Mouse (Mus musculus) embryonic facial prominence, embryonic 14.5 days (tissue): ENCODE measurements around the gene Thbs4. TPM values are rescaled to one million over a fixed set of nuclear protein-coding genes. Genes with fewer than 3 reads are reported as not detected.

Source experiments
- ATAC-seq: fragments of 200-750 bp; cut with Nextera tagmentation; 2 replicates; pipeline ENCODE4 v1.8.0; 2017; ENCODE audit warnings: low read depth, moderate number of reproducible peaks, moderate TSS enrichment
- DNase-seq: peaks from one replicate; pipeline ENCODE4 v3.0.0-alpha.2; 2015; ENCODE audit warnings: low spot score
- H3K27ac ChIP-seq: fragments of 300-500 bp; sonication (generic); replicated peaks from 2 replicates; pipeline ENCODE4 v1.5.1; 2014; ENCODE audit warnings: low read depth, mild to moderate bottlenecking, low read length, moderate library complexity
- H3K27me3 ChIP-seq: fragments of 300-500 bp; sonication (generic); replicated peaks from 2 replicates; pipeline ENCODE4 v1.6.1; 2014; ENCODE audit warnings: low read length; ENCODE audit not compliant: control insufficient read depth, insufficient read depth
- H3K36me3 ChIP-seq: fragments of 300-500 bp; sonication (generic); 2 replicates; pipeline ENCODE4 v1.6.1; 2014; ENCODE audit warnings: low read length, mixed read lengths; ENCODE audit not compliant: control insufficient read depth, insufficient read depth
- H3K4me1 ChIP-seq: fragments of 300-500 bp; sonication (generic); 2 replicates; pipeline ENCODE4 v1.6.1; 2014; ENCODE audit warnings: antibody characterized with exemption, low read length; ENCODE audit not compliant: control insufficient read depth, insufficient read depth
- H3K4me2 ChIP-seq: fragments of 300-500 bp; sonication (generic); 2 replicates; pipeline ENCODE4 v1.6.1; 2014; ENCODE audit warnings: low read depth, mild to moderate bottlenecking, low read length, moderate library complexity, mixed read lengths
- H3K4me3 ChIP-seq: fragments of 300-500 bp; sonication (generic); 2 replicates; pipeline ENCODE4 v1.5.1; 2014; ENCODE audit warnings: low read depth, mild to moderate bottlenecking, low read length
- H3K9ac ChIP-seq: fragments of 300-500 bp; sonication (generic); 2 replicates; pipeline ENCODE4 v1.6.1; 2014; ENCODE audit warnings: low read depth, mild to moderate bottlenecking, low read length, moderate library complexity, mixed read lengths
- H3K9me3 ChIP-seq: fragments of 300-500 bp; sonication (generic); 2 replicates; pipeline ENCODE4 v1.6.1; 2016; ENCODE audit warnings: low read length; ENCODE audit not compliant: control insufficient read depth
- WGBS: fragments of 180-500 bp; shearing (Covaris S2); extraction: QIAGEN DNeasy Blood & Tissue Kit; methylation state at CpG from one replicate; pipeline ENCODE4 v1.1.7; 2014; 5-methylcytosine and 5-hydroxymethylcytosine counted together
- polyA plus RNA-seq: library from polyadenylated mRNA; unstranded; fragments of >200 nt; fragmentation: Nextera tagmentation; extraction: Ambion mirVana; gene quantifications from 2 replicates; pipeline ENCODE4 v1.2.1, GENCODE M21; 2014

The Thbs4 gene
- polyA plus RNA-seq, 1 experiment from 2014 or later = 56.8 TPM

DNA sequence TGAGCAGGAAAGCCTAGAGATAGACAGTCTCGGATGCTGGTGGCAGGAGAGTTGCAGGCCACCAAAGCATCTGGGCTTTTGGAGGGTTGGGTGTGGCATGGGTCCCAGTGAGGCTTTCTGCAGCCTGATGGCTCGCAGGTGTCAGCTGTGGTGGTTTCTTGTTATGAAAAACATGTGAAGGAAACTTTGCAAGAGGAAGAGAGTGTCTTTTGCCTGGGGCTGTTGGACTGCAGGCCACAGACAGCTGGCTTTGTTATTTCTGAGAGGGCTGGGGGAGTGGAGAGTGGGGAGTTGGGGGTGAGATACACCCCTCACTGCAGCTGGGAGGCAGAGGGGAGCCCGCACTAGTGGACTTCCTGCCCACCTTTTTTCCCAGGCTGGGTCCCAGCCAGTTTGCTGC lies 55.8 kb downstream of the Thbs4 start:
- Histone ChIP-seq H3K4me3 (no peak overlapping the region), H3K9ac (no peak overlapping the region), H3K9me3 (no peaks in the 10 kb centered on the region), H3K4me1 (no peaks in the 10 kb centered on the region), H3K27ac (no peak overlapping the region), H3K4me2 (no peak overlapping the region), H3K27me3 (no peaks in the 10 kb centered on the region), H3K36me3 (no peaks in the 10 kb centered on the region)
- no peak for ATAC-seq
- 33% methylated on average over 3 of the region's 3 CpGs for WGBS
- peak; percentile 20 for DNase-seq

DNA sequence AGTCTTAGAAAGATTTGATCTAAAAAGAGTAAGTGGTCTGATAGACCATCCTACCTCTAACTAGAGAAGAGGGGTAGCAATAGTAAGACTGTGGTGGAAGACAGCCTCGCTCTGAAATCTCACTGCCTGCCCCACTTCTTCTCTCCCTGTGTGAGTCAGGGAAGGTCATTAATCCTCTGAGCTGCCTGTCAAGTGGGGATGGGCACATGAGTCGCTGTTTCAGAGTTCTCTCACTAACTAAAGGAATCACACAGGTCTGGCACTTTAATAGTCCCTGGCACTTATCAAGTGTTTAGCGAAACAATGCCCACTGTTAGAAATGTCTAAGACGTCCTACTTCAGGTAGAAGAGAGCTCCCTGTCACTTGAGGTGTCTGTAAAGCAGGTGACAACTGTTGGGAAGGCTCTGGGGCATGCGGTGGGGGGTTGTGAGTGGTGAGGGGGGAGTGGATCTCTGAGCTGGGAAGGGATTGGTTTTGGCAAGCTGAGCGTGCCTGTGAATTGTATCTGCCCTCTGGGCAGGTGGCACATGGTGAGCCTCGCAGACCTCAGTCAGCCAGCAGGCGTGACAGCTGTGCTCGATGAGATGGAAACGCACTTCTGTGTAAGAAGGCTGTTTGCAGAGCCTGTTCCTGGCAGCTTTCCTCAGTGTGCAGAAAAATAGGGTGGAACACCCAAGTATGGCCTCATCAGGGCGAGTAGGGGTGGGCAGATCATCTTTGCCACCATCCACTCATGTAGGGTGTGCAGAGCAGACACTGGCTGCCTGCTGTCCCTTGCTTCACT lies 57.9 kb downstream of the Thbs4 start:
- H3K9ac ChIP-seq = no peak overlapping the region
- H3K27ac ChIP-seq = no peak overlapping the region
- ATAC-seq (peak; percentile 75), DNase-seq (peak; percentile 86)
- no peaks in the 10 kb centered on the region for H3K4me1 ChIP-seq
- H3K4me2 ChIP-seq = no peak overlapping the region
- no peaks in the 10 kb centered on the region for H3K27me3 ChIP-seq
- no peak overlapping the region for H3K4me3 ChIP-seq
- no peaks in the 10 kb centered on the region for H3K36me3 ChIP-seq
- H3K9me3 ChIP-seq = no peaks in the 10 kb centered on the region
- 48% methylated on average over 11 of the region's 11 CpGs for WGBS

DNA sequence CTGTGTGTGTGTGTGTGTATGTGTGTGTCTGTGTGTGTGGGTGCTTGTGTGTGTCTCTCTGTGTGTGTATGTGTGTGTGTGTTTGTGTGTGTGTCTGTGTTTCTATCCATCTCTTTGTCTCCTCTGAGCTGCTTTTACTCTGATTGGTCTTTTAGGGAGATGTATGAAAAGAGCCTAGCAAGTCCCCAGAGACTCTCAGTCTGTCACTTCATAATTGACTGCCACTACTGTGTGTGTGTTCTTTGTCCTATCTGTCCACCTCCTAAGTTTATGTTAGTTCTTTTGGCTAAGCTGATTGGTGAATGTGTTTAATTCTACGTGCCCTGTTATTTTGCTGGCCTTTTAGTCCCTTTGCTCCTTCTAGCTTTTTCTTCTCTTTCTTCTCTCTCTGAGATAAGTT lies 58.9 kb downstream of the Thbs4 start:
- ATAC-seq = no peak

DNA sequence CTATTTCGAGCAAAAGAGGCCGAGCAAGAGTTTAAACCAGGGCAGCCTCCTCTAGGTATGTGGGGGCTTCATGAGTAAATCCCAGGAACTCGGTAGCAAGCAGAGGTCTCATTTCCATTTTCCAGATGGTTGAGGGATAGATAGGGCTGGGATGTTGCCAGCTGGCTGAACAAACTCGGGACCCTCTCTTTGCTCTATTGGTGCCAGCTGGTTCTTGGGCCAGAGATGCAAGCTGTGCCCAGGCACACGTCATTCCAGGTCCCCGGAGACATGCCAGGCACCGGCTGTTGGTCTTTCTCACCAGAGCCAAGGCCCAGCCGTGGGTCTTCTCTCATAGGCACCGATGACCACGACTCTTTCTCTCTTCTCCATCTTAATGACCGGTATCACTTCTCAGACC lies 60.9 kb downstream of the Thbs4 start:
- Histone ChIP-seq H3K27me3 (no peaks in the 10 kb centered on the region), H3K36me3 (no peaks in the 10 kb centered on the region), H3K4me2 (no peak overlapping the region), H3K4me1 (no peaks in the 10 kb centered on the region), H3K9me3 (no peaks in the 10 kb centered on the region), H3K27ac (no peak overlapping the region), H3K9ac (no peak overlapping the region), H3K4me3 (no peak overlapping the region)
- DNase-seq = peak; percentile 14
- no peak for ATAC-seq
- 74% methylated on average over 11 of the region's 11 CpGs for WGBS

More for the DNA sequence above, 58.9 kb downstream of the Thbs4 start:
- Histone ChIP-seq H3K9ac (no peak overlapping the region), H3K4me3 (no peak overlapping the region), H3K27me3 (no peaks in the 10 kb centered on the region), H3K9me3 (no peaks in the 10 kb centered on the region), H3K4me1 (no peaks in the 10 kb centered on the region), H3K36me3 (no peaks in the 10 kb centered on the region), H3K27ac (no peak overlapping the region), H3K4me2 (no peak overlapping the region)
- 84% methylated on average over 1 of the region's 1 CpGs for WGBS
- DNase-seq = no peak

DNA sequence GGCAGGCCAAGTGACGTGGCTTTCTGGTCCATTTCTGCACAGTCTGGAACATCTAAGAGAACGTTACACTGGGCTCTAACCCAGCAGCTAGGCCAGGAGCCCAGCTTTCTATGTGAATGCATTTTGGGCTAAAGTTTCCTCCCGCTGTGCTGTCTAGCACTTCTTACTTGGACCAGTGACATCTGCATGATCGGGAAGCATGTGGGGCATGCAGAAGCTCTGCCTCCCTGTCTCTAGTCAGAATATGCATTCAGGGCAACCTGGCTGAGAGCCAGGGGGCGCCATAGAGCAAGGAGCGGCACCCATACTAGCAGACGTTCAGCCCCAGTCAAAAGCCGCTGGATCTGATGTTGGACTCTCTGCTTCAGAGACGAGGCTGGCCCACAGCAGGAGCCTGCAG lies 61.4 kb downstream of the Thbs4 start:
- DNase-seq = peak; percentile 36
- Histone ChIP-seq H3K27me3 (no peaks in the 10 kb centered on the region), H3K27ac (no peak overlapping the region), H3K9me3 (no peaks in the 10 kb centered on the region), H3K4me3 (no peak overlapping the region), H3K36me3 (no peaks in the 10 kb centered on the region), H3K4me1 (no peaks in the 10 kb centered on the region), H3K4me2 (no peak overlapping the region), H3K9ac (no peak overlapping the region)
- 44% methylated on average over 9 of the region's 9 CpGs for WGBS
- no peak for ATAC-seq

DNA sequence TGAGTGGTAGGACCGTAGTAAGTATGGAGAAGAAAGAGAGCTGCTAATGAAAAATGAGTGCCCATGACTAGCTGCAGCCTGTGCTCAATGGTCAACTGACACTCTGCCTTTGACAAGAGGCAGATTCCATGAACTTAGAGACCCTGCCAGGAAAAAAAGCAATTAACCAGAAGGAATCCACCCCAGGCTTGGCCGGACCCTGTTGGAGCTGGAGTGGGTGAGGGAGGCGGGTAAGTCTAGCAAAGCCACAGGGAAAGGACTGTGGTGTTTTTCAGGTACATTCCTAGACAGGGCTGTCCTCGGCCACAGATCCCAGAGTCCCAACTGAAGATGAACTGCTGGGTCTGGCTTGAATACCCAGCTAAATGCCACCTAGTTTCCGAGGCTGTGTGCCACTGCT lies 61.8 kb downstream of the Thbs4 start:
- H3K27me3 ChIP-seq = no peaks in the 10 kb centered on the region
- no peaks in the 10 kb centered on the region for H3K36me3 ChIP-seq
- DNase-seq (no peak), ATAC-seq (no peak)
- no peaks in the 10 kb centered on the region for H3K9me3 ChIP-seq
- no peak overlapping the region for H3K9ac ChIP-seq
- no peak overlapping the region for H3K27ac ChIP-seq
- H3K4me3 ChIP-seq = no peak overlapping the region
- H3K4me1 ChIP-seq = no peaks in the 10 kb centered on the region
- H3K4me2 ChIP-seq = no peak overlapping the region
- 69% methylated on average over 5 of the region's 5 CpGs for WGBS

DNA sequence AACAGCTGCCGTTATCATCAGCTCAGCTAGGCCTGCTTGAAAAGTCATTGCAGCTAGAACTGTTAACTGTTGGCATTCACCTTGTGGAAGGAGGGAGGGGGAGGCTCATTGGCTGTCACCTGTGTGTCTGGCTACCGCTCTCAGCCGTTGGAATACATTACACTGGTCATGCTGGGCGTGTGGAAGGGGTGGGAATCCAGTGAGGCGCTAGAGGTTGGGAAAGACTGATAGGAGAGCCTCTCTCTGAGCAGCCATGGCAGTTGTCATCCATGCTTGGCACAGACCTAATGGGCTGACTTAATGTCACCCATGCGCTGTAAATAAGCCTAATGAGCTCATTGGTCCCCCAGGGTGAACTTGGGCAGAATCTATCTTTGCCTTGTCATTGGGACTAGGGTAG lies 62.8 kb downstream of the Thbs4 start:
- 83% methylated on average over 6 of the region's 6 CpGs for WGBS
- no peak for ATAC-seq

DNA sequence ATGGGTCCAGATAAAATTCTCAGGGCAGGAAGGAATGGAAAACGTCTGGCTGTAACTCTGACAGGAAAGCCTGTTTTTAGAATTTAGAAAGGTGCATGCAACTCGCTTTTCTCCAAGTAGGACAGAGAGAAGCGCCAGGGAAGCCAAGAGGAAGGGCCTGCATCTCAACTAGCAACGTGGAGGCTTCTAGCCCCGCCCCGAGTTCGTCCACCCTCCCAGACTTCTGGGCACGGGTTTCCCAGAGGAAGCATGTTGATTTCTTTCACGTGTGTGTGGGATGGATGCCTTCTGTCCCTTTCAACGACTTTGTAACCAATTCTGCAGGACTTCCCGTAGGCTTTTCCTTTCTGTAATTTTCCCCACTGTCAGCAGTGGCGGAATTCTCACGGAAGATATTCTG lies 64.8 kb downstream of the Thbs4 start:
- WGBS = 49% methylated on average over 13 of the region's 13 CpGs
- Histone ChIP-seq H3K4me1 (no peaks in the 10 kb centered on the region), H3K9me3 (no peaks in the 10 kb centered on the region), H3K4me3 (no peak overlapping the region), H3K27me3 (no peaks in the 10 kb centered on the region), H3K4me2 (no peak overlapping the region), H3K36me3 (no peaks in the 10 kb centered on the region), H3K9ac (no peak overlapping the region), H3K27ac (0 out of 2 replicates have a peak overlapping the region, but pooled peaks have one; percentile 39)
- peak; percentile 30 for DNase-seq
- ATAC-seq = no peak

More for the DNA sequence above, 62.8 kb downstream of the Thbs4 start:
- Histone ChIP-seq H3K27me3 (no peaks in the 10 kb centered on the region), H3K36me3 (no peaks in the 10 kb centered on the region), H3K9me3 (no peaks in the 10 kb centered on the region), H3K9ac (no peak overlapping the region), H3K4me1 (no peaks in the 10 kb centered on the region), H3K27ac (no peak overlapping the region), H3K4me3 (no peak overlapping the region), H3K4me2 (no peak overlapping the region)
- DNase-seq = no peak

DNA sequence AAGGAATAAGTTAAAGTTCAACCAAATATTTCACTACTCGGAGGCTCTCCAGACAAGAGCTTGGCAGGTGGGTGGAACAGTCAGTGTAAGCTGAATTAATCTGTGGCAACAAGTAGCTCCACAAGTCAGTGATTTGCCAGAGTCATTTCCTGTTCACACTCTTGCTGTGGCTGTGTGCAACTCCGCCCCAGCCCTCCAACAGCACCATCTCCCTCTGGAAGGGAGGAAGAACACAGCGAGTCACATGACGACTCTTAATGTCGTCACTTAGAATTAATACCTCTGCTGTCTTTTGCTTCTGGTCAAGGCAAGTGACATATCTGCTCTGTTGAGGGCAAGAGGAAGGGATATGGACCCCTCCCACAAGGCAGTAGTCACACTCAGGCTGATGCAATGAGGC lies 72.2 kb downstream of the Thbs4 start:
- no peak overlapping the region for H3K27ac ChIP-seq
- H3K4me3 ChIP-seq = no peak overlapping the region
- peaks cover 6% of the 10 kb centered on the region; the same call in 1 of the 2 replicates for H3K4me1 ChIP-seq
- DNase-seq (no peak), ATAC-seq (no peak)
- H3K9ac ChIP-seq = no peak overlapping the region
- H3K27me3 ChIP-seq = no peaks in the 10 kb centered on the region
- WGBS = 76% methylated on average over 5 of the region's 5 CpGs
- H3K36me3 ChIP-seq = no peaks in the 10 kb centered on the region
- no peaks in the 10 kb centered on the region for H3K9me3 ChIP-seq
- no peak overlapping the region for H3K4me2 ChIP-seq
